Mouse (Mus musculus): ENCODE data around the gene Retreg1.

The Retreg1 gene

DNA sequence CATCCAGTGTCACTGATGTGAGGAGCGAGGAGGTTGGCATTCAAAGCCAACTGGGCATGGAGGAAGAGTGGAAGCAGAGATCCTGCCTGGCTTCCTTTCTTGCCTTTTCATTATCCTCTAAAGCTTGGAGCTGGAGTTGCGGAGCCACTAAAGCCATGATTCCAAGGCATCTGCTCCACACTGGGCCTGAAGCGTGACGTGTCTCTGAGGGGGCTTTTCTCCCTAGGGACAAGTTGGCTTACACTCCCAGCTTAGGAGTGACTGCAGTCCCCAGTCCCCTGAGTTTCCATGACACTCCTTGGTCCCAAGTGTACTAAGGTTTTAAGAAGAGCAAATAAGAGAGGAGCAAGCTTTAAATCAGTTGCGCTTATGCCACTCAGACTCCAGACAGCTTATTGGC lies 179.7 kb downstream of the Retreg1 start:
- DNase-seq: no peak
